Mouse (Mus musculus): Measurements from ENCODE around the gene Nectin1.

The Nectin1 gene

DNA sequence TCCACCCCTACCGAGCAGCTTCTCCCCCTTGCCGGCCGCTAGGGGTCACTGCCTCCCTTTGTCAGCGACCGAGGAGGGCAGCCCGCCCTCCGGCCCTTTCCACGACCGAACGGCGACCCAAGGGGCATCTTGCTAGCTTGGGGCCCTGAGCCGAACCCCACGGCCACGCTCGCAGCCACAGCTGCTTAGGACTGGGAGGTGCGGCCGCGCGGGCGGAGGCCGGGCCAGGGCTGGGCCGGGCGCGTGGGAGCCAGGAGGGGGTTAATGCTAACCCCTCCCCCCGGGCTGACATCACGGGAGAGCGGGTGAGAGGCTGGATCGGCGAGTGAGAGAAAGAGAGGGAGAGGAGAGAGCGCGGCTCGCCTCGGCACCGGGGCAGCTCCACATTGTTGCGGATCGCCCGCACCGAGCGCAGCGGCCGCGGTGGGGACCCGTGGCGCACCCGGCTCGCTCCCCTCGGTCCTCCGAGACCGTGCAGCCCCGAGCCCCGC lies at the start of gene Nectin1:
Gene Nectin1, plus strand, starts transcription at position 338 of the 491 bp plus-strand sequence.
- DNase-seq, result peak; percentile 76 to 85

DNA sequence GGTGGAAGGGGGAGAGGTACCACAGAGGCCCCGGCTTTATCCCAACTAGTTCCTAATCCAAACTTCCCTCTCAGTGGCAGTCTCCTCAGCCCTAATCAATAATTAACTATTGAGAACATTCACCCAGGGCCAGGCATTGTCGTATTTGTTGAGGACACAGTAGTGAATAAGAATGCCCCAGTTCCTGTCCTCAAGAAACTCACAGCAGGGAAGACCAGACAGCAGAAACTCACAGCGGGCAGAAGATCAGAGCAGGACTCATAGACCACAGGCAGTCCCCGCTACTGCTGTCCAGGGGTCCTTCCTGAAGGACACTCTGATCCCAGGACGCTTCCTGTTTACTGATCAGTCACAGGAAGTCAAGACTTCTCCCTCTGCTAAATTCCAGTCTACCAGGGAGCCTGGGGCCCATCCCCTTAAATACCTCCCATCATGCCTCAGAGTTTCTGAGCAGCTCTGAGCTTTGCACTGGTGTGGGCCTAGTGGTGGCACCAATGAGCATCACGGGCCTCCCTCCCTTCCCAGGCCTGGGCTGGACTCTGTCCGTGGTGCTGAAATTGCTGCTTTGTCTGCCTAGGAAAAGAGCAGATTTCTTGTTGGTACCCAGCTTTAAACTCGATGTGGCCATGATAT lies 45.6 kb upstream of the Nectin1 start:
- DNase-seq, result peak; percentile 12 to 47

DNA sequence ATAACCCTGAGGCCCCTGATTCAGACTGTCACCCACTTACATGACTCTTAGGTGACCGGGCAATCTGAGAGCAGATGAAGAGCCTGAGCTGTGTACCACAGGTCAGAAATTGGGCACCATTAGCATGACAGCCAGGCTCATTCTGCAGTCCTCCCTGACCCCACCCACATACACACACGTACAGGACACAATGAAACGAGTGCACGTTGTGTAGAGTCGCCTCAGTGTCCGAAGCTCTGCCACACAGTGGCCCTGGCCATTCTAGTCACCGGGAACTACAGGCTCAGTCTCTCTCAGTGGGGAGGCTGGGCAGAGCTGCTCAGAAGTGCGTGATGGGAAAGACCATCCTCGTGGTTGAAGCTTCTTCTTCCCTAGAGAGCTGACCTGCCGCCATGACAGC lies 44.9 kb upstream of the Nectin1 start:
- DNase-seq, result no peak

DNA sequence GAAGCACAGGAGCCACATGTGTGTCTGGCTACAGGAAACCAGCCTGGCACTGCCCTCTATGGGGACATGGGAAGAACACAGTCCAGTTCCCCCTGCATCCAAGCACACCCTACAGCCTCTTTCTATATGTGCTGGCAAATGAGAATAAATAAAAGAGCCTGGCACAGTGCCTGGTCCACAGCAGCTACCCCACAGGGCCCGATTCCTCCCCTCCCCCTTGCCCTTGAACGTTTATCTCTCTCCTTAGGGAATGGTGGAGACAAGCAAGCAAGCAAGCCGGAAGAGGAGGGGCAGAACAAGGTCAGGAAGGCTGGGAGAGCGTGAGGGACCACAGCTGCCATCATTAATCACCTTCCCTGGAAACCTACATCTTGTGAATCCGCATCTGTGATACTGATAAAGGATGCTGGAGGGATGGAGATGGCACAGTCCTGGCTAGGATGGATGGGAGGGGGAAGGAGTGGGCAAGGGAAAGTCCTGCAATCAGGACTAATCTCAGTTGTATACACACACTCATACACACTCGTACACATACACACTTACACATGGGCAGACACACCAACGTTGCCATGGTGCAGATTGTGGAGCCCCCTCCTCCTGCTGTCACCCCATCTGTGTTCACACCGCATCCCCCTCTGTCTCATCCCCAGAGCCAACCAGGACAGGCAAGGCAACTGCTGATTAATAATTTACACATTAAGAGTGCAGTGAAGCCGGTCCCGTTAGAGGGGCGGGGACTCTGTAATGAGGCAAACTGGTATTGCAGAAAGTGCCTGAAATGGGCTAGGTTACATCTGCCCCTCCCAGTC lies 44.2 kb upstream of the Nectin1 start:
- no peak for DNase-seq

DNA sequence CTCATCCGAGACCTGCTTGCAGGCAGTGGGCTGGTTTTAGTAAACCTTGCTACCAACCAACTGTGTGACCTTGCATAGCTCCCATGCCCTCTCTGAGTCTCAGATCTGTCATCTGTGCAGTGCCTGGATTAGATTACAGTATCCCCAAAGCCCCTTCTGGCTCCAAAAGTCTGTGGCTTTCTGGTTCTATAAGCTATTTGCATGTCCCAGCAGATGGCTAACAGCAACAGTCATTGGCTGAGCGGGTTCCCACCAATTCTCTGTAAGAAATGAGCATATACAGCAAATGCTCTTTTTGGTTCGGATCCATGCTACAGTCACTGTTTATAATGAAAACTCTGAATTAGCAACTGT lies 43.6 kb upstream of the Nectin1 start:
- DNase-seq, result no peak

DNA sequence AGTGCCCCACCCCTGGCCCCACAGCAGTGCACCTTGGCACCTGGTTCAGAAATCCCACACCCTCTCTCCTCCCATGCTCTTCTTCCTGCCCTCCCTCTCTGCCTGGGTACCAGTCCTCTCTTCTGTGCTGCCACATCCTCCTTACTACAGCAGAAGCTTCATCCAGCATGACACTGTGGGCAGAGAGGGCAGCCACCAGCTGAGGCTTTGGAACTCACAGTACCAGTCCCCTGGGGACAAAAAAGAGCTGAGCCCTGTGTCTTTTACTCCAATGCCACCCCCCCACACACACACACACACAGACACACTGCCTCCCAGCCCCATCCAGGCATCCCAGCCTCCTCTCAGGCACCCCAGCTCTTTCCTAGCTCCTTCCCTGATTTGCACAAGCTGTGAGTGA lies 42.0 kb upstream of the Nectin1 start:
- DNase-seq, result no peak

DNA sequence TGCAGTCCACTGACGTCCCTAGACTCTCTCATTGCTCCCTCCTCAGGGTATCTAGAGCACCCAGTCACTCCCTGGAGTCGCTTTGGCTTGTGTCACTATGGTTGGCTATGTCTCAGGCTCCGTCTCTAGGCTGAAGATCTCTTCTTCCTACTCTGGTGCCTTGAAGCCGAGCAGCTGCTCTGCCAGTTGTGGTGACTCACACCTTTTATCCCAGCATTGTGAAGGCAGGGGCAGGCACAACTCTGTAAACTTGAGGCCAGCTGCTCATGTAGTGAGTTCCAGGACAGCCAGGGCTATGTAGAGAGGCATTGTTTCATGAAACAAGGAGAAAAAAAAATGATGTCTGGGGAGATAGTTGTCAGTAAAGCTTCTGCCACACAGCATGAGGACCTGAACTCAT lies 36.2 kb upstream of the Nectin1 start:
- no peak for DNase-seq

DNA sequence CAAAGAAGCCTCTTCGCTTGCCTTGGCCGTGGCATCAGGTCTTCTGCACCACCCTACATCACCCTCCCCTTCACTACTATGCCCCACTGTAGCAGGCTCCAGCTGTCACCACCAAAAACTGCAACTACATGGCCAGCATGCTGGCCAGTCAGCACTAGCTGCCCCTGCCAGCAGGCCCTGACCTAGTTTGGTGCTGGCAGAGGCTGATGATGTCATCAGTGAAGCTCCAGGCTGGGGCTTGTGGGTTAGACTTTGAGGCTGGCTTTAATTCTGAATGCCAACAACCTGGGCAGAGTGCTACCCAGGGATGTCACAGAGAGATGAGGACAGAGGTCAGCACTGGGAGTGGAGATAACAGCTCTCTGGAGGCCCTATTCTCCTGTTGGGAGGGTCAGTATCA lies 35.1 kb upstream of the Nectin1 start:
- DNase-seq, result no peak

DNA sequence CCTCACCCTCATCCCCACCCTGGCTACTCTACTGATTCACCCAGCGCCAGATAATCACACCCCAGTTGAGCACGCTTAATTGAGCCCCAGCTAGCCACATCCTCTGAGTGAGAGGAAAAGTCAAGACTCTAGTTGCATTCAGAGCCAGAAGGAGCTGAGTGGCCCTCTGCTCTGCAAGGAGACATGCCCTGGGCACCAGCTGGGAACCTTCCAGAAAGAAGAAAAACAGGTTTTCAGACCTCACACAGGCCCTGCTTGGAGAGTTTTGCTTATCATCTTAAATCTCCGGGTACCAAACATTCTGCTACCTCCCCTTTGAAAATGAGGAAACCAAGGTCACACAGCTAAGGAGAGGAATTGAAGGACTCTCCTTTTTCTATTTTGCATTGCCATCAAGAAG lies 30.4 kb upstream of the Nectin1 start:
- no peak for DNase-seq

DNA sequence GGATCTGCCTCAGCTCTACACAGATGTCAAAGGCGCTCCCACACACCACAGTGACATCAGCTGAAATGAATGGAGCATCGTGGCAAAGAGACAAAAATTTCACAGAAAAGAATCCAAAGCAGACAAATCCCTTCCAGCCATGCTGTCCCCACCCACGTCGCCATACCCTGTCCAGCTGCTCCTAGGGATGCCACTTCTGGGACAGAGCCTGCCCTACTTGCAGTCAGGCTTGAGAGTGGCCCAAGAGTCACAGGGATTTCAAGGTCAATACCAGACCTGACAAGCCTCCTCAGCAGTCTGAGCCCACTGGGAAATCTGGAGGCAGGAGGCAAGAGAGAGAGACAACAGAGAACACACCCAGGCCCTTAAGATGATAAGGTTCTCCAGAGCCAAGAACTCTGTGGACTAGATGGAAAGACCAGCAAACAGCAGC lies 24.4 kb upstream of the Nectin1 start:
- DNase-seq, result no peak

DNA sequence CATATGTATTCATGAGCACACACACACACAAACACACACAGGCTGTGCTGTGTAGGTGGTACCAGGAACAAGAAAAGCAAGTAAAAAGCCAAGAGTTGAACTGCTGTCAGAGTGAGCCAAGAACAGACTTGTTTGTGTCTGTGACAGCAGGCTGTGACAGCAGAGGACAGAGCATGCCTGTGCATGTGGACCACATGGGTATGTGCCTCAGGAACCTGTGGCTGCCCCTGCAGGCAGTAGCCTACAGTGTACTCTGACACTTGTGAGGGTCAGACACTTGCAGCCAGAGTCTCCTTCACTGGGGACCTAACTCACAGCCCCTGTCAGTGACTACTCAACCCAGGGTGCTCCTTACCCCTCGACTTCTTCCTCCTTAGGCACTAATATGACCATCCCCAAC lies 23.7 kb upstream of the Nectin1 start:
- no peak for DNase-seq

DNA sequence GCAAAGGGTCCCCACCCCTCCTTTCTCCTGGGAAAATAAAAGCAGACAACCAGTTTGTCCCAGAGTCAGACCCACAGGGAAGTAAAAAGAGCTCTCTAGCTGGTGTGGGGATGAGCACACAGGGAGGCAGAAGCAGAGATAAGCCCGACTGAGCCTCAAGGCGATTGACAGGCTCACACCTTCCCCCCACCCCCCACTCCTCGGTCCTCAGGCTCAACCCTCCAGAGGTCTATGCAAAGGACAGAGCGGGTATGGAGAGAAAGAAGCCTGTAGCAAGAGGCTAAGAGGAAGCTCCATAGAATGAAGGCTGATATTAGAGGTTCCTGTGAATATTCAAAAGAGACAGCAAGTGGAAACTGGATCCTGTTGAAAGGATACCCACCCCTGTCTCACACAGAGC lies 19.7 kb upstream of the Nectin1 start:
- no peak for DNase-seq

DNA sequence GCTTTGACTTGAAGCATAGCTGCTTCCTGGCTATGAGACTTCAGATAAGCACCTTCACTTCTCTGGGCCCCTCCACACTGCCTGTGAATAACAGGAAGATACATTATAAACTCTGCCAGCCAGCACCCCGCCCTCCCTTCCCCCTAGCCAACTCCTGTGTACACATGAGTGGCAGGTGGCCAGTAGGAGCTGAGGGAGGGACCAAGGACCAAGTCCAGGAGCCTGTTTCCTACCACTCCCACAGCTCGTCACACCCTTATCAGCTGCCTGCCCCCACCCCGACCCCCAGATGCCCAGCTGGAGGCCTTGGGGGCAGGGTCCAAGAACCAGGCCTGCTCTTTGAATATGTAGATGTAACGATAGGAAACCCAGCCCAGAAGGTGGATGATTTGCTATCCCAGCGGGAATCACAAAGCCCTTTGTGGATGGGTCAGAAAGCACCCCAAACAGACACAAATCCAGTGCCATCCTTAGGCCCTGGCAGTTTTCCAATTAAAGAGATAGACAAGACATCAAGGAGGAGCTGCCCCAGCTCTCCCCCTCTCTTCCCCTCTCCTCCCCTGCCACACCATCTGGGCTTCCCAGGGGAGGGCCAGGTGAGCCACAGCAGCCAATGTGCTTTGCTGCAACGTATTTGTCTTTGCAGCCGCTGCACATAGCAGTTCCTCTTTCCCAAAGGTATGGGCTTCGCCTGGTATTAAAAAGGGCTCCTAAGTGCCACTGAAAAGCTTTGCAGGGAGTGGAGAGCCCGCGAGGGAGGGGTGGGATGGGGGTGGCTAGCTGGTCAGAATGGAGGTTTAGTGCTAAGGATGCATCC lies 14.1 kb upstream of the Nectin1 start:
- DNase-seq, result no peak

DNA sequence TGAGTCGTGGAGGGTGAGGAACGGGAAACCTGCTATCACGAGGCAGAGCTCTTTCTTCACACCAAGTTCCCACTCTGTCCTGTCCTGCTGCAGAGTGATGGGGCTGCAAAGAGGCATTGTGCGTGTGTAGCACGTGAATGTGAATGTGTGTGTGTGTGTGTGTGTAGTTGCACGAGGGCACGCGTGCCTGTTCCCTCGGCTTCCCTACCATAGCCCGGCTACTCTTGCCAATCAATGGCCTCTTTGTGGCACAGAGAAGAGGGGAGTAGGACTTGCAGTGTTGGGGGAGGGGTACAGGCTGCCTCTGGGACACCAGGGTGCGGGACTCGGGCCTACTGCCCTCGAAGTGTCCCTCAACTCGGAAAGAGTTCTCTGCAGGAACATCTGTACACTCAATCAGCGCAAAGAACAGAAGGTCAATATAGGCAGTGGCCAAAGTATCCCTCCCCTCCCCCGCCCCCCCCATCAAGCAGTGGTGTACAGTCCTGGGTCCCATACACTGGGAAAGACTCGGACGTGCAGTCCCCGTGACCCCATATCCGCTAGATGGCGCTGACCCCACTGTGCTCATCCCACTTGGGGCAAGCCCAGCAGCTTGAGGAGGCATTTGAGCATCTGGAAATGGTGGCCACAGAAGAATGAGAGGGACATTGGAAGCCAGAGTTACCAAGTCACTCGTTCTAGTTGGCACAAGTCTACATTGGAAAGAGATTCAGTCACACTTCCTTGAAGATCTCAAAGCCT lies 13.3 kb upstream of the Nectin1 start:
- peak in 1 of 2 experiments; percentile 74 for DNase-seq

DNA sequence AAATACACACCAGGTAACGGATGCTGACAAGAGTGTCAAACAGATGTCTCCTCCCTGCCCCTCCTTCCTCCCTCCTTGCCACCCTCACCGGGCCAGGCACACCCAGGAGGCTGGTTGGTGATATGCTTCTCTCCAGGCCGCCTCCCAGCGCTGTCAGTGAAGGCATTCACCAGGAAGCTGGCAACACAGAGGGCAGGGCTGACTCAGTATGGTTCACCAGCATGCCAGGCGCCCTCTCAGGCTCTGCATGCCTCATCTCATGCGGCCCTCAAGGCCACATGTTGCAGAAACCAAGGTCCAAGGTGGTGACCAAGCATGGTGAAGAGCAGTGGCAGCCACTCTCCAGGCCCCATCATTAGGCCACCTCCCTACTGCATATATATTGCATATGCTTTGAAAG lies 11.9 kb upstream of the Nectin1 start:
- no peak for DNase-seq

DNA sequence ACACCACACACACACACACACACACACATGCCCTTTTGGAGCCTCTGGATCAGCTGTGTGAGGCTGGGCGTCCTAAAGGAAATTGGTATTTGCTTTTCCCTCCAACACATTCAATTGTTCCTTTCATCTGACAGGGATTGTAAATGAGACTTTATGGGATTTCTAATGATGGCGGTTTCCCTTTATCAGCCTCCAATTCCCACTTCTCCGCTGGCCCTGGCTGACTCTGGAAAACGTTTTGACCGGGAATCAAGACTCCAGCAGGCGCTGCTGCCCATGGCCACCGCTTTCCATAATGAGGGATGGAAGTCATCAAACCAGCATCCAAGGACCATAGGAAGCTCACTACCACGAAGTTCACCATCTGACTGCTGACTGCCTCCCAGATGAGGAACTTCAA lies 11.1 kb upstream of the Nectin1 start:
- DNase-seq, result no peak

DNA sequence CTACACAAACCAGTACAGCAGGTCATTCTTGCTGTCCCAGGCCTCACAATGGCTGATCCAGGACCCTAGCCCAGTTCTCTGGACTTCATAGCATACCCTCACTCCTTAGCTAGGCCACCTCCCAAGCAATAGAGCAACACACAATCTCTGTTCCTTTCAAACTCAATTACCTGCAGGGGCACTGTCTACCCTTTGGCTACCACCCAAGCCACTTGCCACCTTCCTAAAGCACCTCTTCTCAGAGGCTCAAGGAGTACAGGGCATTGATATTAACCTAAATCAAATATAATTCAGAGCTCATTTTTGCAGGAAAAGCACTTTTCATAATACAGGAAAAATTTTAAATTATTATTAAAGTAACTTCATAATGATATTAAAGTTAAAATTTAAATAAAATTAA lies 8.8 kb upstream of the Nectin1 start:
- DNase-seq, result no peak

DNA sequence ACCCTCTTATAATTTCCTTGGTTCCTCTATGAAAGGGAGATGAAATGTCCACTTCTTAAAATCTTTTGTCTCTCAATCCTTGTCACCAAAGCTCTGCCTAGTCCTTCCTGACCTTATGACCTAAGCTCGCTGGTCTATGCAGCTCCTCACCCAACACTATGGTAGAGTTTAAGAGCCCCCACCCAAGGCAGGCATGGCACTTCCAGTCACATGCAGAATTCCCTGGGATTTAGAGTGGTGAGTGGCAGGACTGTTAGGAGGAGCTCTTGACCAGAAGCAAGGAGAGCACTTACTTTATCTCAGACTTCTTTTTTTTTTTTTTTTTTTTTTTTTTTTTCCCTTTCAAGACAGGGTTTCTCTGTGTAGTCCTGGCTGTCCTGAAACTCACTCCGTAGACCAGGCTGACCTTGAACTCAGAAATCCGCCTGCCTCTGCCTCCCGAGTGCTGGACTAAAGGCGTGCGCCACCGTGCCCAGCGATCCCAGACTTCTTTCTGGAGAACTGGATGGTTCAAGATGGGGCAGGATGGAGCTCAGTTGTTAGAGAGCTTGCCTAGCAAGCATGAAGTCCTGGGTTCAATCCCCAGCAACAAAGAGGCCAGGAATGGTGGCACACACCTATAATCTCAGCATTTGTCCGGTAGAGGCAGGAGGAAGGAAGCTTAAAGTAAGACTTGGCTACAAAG lies 7.6 kb upstream of the Nectin1 start:
- no peak for DNase-seq

DNA sequence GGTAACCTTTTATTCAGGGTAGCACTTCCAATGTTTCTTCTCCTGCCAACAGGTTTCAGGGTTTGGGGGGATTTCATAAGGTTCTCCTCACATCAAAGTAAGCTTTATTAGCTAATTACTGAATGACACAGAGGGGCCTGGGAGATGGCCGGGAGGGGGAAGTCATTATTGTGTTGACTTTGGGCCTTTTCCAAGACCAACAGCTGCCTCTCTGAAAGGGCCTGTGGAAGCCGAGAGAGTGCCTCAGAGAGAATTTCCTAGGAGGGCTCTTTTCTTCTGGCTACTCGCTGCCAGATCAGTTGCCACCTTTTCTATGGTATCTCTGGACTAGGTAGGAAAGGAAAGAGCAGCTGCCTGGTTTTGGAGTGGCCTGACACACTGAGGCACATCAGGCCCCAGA lies 6.5 kb upstream of the Nectin1 start:
- DNase-seq, result no peak

DNA sequence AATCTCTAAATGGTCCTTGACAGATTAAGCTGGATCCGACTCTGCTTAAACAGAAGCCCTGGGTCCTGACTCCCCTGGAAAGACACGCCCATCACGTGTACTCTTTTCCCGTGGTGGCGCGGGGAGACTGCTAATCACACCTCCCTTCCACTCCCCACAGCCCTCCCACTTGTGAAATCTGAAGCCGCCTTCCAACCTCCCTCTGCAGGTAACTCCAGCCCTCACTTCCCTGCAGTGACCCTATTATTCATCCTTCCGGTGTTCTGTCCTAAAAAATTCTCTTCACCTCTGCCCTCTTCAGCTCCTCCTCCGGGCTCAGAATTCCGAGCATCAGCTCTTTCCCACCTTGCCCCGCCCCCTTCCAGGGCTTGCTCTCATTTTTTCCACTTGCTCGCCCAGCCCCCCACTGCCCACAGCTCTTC lies 5.9 kb upstream of the Nectin1 start:
- peak in 1 of 2 experiments; percentile 48 for DNase-seq

DNA sequence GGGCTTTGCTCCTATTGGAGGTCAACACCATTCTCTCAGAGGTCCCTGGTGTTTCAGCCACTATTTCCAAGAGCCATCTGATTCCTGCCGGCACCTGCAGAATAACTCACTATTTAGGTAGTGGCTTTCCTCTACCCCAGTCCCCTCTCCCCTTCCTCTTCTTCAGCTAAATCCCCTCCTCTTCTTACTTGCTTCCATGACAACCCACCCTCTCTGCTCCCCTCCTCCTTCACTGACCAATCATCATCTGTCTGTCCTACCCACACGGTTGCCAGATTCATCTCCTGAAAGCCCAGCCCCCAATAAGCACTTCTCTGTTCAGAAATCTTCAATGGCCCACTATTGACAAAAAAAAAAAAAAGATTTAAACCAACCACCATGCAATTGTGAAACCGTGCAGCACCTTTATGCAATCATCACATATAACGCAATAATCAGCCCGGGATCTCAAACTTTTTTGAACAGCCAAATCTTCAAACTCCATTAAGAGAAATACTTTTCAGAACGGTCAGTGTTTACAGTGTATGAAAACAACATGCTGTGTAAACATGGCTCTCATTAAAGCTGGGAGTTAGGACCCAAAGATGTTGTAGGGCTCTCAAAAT lies 5.2 kb upstream of the Nectin1 start:
- no peak for DNase-seq

DNA sequence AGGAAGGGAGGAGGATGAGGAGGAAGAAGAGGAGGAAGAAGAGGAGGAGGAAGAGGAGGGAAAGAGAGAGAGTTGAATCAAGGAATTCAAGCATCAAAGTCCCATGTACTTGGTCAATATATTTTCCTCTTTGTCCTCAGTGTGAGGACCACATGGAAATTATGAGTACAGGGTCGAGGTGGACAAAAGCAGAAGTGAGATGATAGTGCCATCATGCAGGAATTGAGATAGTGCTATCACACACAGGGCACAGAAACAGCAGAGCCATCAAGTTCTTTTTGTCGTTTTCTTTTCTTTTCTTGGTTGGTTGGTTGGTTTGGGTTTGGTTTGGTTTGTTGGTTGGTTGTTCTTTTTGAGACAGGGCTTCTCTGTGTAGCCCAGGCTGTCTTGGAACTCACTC lies 2.5 kb upstream of the Nectin1 start:
- no peak for DNase-seq
